Mouse (Mus musculus): ENCODE data around the gene Ythdf2. TPM values are rescaled to one million over a fixed set of nuclear protein-coding genes. Genes with fewer than 3 reads are reported as not detected.
A peak's percentile ranks its signal among the peaks of the same experiment; 100 is the strongest.

Gene Ythdf2
- polyA plus RNA-seq, 1 experiment from 2014 or later: 38.3 TPM

DNA sequence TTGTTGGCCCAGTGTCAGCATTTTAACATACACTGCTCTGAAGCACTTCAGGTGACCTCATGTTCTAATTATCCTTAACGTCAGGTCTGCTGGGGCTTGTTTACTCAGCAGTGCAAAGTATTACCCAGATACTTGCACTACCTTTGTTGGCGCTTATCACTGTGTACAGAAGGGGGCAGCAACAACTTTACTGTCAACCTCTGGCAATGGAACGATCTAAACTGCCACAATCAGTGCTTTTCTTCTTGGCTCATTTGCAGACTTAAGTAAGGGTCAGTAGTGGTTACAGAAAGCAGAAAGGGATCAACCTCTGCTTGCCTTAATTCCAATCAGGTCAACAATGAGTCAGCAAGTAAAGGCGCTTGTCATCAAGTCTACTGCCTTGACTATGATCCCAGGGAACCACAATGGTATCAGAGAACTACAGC is 13.8 kb downstream of the Ythdf2 start:
- Histone ChIP-seq H3K27me3 (replicated peaks; ENCODE audit: control insufficient read depth, insufficient read depth, low read length) (no peaks in the 10 kb centered on the region), H3K27ac (ENCODE audit: low read depth, low read length) (peak overlapping the region; percentile 67; the same call in 1 of the 2 replicates), H3K4me3 (ENCODE audit: low read depth, low read length) (no peak overlapping the region), H3K36me3 (ENCODE audit: control insufficient read depth, insufficient read depth) (peaks cover 13% of the 10 kb centered on the region), H3K4me1 (replicated peaks; ENCODE audit: control insufficient read depth, insufficient read depth, low read length) (peaks cover 5% of the 10 kb centered on the region; the same call in 1 of the 2 replicates), H3K9me3 (ENCODE audit: control insufficient read depth) (no peaks in the 10 kb centered on the region), H3K9ac (ENCODE audit: low read depth, low read length) (no peak overlapping the region), H3K4me2 (replicated peaks; ENCODE audit: low read depth) (no peak overlapping the region)
- WGBS: 16% methylated on average over 4 of the region's 4 CpGs
- peak; percentile 79 for TF ChIP-seq CTCF (IDR thresholded peaks at IDR 0.05; ENCODE audit: low read depth)
- ATAC-seq: peak; percentile 90

- H3K4me2 ChIP-seq (replicated peaks; ENCODE audit: low read depth): peak overlapping the region; percentile 38
- no peak for TF ChIP-seq CTCF (IDR thresholded peaks at IDR 0.05; ENCODE audit: low read depth)
- peak overlapping the region; percentile 81 for H3K27ac ChIP-seq (ENCODE audit: low read depth, low read length)
- peaks cover 7% of the 10 kb centered on the region; the same call in 1 of the 2 replicates for H3K36me3 ChIP-seq (ENCODE audit: control insufficient read depth, insufficient read depth)
- H3K9me3 ChIP-seq (ENCODE audit: control insufficient read depth): no peaks in the 10 kb centered on the region
- no peak overlapping the region for H3K9ac ChIP-seq (ENCODE audit: low read depth, low read length)
- WGBS: 49% methylated on average over 3 of the region's 3 CpGs
- no peaks in the 10 kb centered on the region for H3K27me3 ChIP-seq (replicated peaks; ENCODE audit: control insufficient read depth, insufficient read depth, low read length)
- ATAC-seq: peak; percentile 43; the same call in 1 of the 2 replicates
- H3K4me1 ChIP-seq (replicated peaks; ENCODE audit: control insufficient read depth, insufficient read depth, low read length): peaks cover 5% of the 10 kb centered on the region; the same call in 1 of the 2 replicates
- H3K4me3 ChIP-seq (ENCODE audit: low read depth, low read length): no peak overlapping the region
Observed at GRCm38 (mm10) chr4:132194975-132195374, 17.1 kb downstream of the Ythdf2 start.

GRCm38 (mm10) chr4:132194373-132194772 is 17.7 kb downstream of the Ythdf2 start:
- Histone ChIP-seq H3K9ac (ENCODE audit: low read depth, low read length) (no peak overlapping the region), H3K27me3 (replicated peaks; ENCODE audit: control insufficient read depth, insufficient read depth, low read length) (no peaks in the 10 kb centered on the region), H3K4me2 (replicated peaks; ENCODE audit: low read depth) (peak overlapping the region; percentile 38; the same call in 1 of the 2 replicates), H3K27ac (ENCODE audit: low read depth, low read length) (peak overlapping the region; percentile 81), H3K4me3 (ENCODE audit: low read depth, low read length) (no peak overlapping the region), H3K36me3 (ENCODE audit: control insufficient read depth, insufficient read depth) (peaks cover 7% of the 10 kb centered on the region; the same call in 1 of the 2 replicates), H3K4me1 (replicated peaks; ENCODE audit: control insufficient read depth, insufficient read depth, low read length) (peaks cover 5% of the 10 kb centered on the region; the same call in 1 of the 2 replicates), H3K9me3 (ENCODE audit: control insufficient read depth) (no peaks in the 10 kb centered on the region)
- whole genome bisulfite sequencing: 75% methylated on average over 6 of the region's 6 CpGs
- no peak for ATAC-seq
- TF ChIP-seq CTCF (IDR thresholded peaks at IDR 0.05; ENCODE audit: low read depth): no peak

DNA sequence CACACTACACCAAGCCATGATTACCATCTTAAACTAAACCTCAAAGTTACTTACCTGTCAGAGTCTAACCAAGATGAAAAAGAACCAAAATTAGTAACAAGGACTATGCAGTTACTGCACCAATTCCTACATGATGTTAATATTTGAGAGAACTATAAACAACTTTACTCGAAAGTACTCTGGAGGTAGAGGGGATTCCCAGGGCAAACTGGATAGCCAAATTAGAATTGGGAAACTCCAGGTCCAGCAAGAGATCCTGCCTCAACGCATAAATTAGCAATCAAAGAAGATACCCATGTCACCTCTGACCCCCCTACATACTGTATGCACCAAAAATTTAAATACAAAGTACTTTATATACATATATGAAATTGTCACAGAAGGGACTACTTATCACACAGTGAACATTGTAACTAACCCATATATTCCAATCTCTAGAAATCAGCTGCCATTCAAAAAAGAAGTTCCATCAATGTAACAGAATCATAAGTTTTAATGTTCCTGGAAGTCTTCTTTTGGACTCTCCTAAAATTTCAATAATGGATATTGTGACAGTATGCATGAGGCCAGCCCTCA is 24.2 kb downstream of the Ythdf2 start:
- Histone ChIP-seq H3K4me2 (replicated peaks; ENCODE audit: low read depth) (no peak overlapping the region), H3K9ac (ENCODE audit: low read depth, low read length) (no peak overlapping the region), H3K36me3 (ENCODE audit: control insufficient read depth, insufficient read depth) (peaks cover 34% of the 10 kb centered on the region), H3K4me3 (ENCODE audit: low read depth, low read length) (no peak overlapping the region), H3K9me3 (ENCODE audit: control insufficient read depth) (no peaks in the 10 kb centered on the region), H3K4me1 (replicated peaks; ENCODE audit: control insufficient read depth, insufficient read depth, low read length) (no peaks in the 10 kb centered on the region), H3K27ac (ENCODE audit: low read depth, low read length) (no peak overlapping the region), H3K27me3 (replicated peaks; ENCODE audit: control insufficient read depth, insufficient read depth, low read length) (no peaks in the 10 kb centered on the region)
- no peak for ATAC-seq
- no peak for TF ChIP-seq CTCF (IDR thresholded peaks at IDR 0.05; ENCODE audit: low read depth)
- 72% methylated on average over 2 of the region's 2 CpGs for WGBS

DNA sequence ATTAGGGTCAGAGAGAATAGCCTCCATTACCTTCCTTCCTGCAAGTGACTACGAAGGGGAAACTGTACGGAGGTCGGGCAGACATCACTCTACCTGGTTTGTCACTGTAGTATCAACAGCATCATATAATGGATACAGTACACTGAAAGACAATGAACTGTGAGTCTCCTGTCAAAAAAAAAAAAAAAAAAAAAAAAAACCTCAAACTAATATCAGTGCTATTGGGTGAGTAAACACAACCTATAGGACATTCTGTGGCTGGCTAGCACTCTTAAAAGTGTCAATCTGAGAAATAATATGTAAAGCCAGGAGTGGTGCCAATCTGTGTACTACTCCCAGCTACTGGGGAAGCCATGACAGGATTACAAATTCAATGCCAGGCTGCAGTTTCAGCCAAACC is 28.9 kb downstream of the Ythdf2 start:
- Histone ChIP-seq H3K4me1 (replicated peaks; ENCODE audit: control insufficient read depth, insufficient read depth, low read length) (no peaks in the 10 kb centered on the region), H3K9ac (ENCODE audit: low read depth, low read length) (no peak overlapping the region), H3K4me3 (ENCODE audit: low read depth, low read length) (no peak overlapping the region), H3K27me3 (replicated peaks; ENCODE audit: control insufficient read depth, insufficient read depth, low read length) (no peaks in the 10 kb centered on the region), H3K4me2 (replicated peaks; ENCODE audit: low read depth) (no peak overlapping the region), H3K9me3 (ENCODE audit: control insufficient read depth) (no peaks in the 10 kb centered on the region), H3K27ac (ENCODE audit: low read depth, low read length) (no peak overlapping the region), H3K36me3 (ENCODE audit: control insufficient read depth, insufficient read depth) (peaks cover 31% of the 10 kb centered on the region)
- TF ChIP-seq CTCF (IDR thresholded peaks at IDR 0.05; ENCODE audit: low read depth): no peak
- WGBS: 94% methylated on average over 3 of the region's 3 CpGs
- ATAC-seq: no peak

DNA sequence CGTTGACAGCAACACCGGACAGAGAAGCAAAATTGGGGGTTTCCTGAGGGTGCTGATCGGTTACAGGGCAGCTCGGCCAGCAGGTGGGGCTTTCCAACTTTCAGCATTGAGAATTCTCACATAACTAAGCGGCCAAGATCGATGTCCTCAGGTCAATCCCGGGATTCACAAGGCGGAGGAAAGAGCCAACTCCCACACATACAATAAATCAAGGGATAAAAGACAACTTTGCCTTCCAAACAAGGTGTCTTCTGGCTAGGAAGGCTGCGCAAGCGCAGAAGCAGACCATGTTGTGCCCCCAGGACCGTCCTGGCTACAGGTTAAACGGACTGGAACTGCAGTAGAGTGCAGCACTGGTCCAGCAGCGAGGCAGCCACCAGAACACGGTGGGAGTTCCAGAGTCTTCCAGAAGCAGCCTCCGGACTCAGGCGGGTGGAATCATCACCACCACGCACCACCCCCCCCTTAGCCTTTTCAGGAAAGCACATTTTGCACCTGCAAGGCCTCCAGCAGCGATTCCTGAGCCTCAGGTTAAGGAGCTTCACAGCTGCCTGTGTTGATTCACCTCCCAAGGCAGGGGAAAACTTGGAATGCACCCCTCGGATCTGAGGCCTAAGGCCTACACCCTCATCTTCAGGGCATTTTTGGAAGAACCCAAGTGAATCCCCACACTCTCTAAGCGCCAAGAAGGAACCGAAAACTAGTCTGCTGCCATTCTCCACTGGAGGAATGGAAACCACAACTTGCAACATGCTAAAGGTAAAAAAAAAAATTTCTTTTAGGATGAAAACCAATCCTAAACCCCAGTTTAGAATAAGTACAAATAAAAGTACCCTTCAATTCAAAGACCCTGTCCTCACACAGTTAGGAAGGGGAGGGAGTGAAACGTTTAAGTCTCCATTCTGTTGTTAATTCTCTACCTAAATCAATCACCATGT is 30.1 kb downstream of the Ythdf2 start:
- Histone ChIP-seq H3K27ac (ENCODE audit: low read depth, low read length) (no peak overlapping the region), H3K9me3 (ENCODE audit: control insufficient read depth) (no peaks in the 10 kb centered on the region), H3K27me3 (replicated peaks; ENCODE audit: control insufficient read depth, insufficient read depth, low read length) (no peaks in the 10 kb centered on the region), H3K4me1 (replicated peaks; ENCODE audit: control insufficient read depth, insufficient read depth, low read length) (no peaks in the 10 kb centered on the region), H3K4me3 (ENCODE audit: low read depth, low read length) (no peak overlapping the region), H3K36me3 (ENCODE audit: control insufficient read depth, insufficient read depth) (peaks cover 31% of the 10 kb centered on the region), H3K4me2 (replicated peaks; ENCODE audit: low read depth) (no peak overlapping the region), H3K9ac (ENCODE audit: low read depth, low read length) (no peak overlapping the region)
- WGBS: 56% methylated on average over 22 of the region's 22 CpGs
- no peak for ATAC-seq
- peak; percentile 55 for TF ChIP-seq CTCF (IDR thresholded peaks at IDR 0.05; ENCODE audit: low read depth)

Data from intestine, postnatal 0 days (tissue).